Mouse (Mus musculus): Measurements from ENCODE around the gene Safb2.
A peak's percentile ranks its signal among the peaks of the same experiment; 100 is the strongest.
"Not testable (repeated sequence)": the region's sequence is repeated elsewhere in the genome, so short reads cannot be mapped to it uniquely, and the experiment has no call there.

The Safb2 gene

GRCm38 (mm10) chr17:56584257-56585130, at the start of gene Safb2, which contains the start of gene Safb:
Gene Safb2, minus strand, starts transcription at chr17:56584585.
Gene Safb, plus strand, starts transcription at chr17:56584825.
- peak; percentile 97 to 99 for DNase-seq

- no peak for DNase-seq
These were observed 49.6 kb upstream of the Safb2 start for GRCm38 (mm10) chr17:56634023-56634422.

DNA sequence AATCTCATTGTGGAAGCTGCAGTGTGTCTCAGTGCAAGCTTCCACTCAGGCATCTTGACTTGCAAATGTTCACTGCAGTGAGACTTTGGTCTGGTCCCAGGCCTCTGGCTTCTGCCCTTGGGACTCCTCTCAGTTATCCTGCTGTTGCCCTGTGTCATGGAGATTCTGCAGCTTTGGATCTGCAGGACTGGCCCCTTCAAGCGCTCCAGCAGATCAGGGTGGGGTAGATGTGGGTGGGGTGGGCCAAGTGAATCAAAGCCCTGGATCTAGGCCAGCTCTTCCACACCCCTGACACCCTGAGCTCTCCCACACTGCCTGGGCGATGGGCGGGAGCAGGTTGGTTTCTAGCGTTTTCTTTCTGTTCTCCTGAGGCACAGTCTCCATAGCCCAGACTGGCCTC, 47.4 kb upstream of the Safb2 start:
- no peak for DNase-seq

GRCm38 (mm10) chr17:56629800-56630781, 45.7 kb upstream of the Safb2 start:
- DNase-seq = not testable (repeated sequence)

GRCm38 (mm10) chr17:56627530-56628277, 43.3 kb upstream of the Safb2 start, which contains the start of gene Catsperd:
Gene Catsperd, plus strand, starts transcription at chr17:56628143.
- DNase-seq = peak; percentile 67 to 88

- DNase-seq = peak; percentile 99
These were observed 42.5 kb upstream of the Safb2 start, which contains the start of gene Lonp1 for GRCm38 (mm10) chr17:56626754-56627470. Gene Lonp1, minus strand, starts transcription at chr17:56626887.

DNA sequence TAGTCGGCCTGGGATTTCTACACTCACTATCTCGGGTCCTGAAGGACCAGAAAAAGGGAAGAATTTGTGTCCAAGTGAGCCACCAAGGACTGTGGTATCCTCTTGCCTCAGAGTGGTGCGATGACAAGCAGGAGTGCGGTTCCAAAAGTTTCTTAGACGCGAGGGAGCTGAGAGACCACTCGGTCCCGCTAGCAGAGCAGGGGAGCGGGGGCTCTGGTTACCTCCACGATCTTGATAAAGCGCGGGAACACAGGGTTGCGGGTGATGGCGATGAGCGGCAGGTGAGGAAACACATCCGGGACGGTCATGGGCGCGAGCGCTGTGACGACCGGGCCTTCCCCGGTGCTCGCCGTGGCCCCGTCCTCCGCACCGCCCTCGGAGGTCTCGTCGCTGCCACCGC, 41.9 kb upstream of the Safb2 start:
- no peak for DNase-seq

GRCm38 (mm10) chr17:56625495-56625894, 41.1 kb upstream of the Safb2 start:
- no peak for DNase-seq

DNA sequence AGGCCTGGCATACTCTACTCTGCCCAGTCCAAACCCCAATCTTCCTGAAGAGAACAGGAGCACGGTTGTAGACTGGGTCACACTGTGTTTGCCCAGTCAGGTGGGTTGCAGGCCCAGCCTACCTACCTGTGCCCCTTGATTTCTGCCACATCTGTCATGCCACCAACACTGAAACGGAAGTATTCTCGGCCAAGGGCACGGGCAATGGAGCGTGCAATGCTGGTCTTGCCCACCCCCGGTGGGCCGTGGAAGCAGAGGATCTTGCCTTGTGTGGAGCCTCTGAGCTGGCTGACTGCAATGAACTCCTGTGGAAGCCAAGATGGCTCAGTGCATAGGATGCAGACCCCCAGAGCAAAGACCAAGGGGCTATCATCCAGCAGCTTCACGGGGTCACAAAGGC, 33.2 kb upstream of the Safb2 start:
- DNase-seq = no peak

DNA sequence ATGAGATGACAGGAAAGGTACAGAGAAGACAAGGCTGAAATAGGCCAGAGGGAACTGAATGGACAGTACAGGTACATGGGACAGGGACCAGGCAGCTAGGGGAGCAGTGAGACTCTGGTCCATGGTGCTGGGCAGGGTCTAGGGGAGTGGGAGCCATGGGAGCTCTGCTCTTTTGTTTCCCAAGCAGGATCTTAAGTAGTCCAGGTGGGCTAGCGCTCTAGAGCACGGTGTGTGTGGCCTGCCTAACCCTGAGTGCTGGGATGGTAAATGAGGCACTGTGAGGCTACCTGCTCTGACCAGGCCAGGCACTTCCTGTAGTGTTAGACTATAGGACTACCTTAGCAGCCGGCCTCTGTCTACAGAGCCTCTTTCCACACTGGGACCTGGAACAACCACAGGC, 32.3 kb upstream of the Safb2 start:
- DNase-seq = no peak

GRCm38 (mm10) chr17:56615792-56616191, 31.4 kb upstream of the Safb2 start:
- DNase-seq = no peak

- no peak for DNase-seq
These were observed 30.9 kb upstream of the Safb2 start for GRCm38 (mm10) chr17:56615136-56615784.

- DNase-seq = peak in 1 of 2 experiments; percentile 61
These were observed 30.2 kb upstream of the Safb2 start for GRCm38 (mm10) chr17:56614391-56615135.

DNA sequence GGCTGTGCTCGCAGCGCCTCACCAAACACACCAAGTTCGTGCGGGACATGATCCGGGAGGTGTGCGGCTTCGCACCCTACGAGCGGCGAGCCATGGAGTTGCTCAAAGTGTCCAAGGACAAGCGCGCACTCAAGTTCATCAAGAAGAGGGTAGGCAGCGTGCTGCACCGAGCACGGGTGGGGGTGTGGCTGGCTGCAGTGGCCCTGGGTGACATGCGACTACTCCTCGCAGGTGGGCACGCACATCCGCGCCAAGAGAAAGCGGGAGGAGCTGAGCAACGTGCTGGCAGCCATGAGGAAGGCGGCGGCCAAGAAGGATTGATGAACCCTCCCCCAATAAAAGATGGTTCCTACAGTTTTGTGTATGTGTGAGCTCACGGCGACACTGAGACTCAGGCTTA, 29.5 kb upstream of the Safb2 start:
- DNase-seq = not testable (repeated sequence)

- DNase-seq = peak; percentile 97
These were observed 29.0 kb upstream of the Safb2 start, which contains the start of gene Rpl36 for GRCm38 (mm10) chr17:56613236-56613844. Gene Rpl36, plus strand, starts transcription at chr17:56613416.

GRCm38 (mm10) chr17:56612565-56612939, 28.2 kb upstream of the Safb2 start:
- DNase-seq = not testable (repeated sequence)

GRCm38 (mm10) chr17:56611861-56612564, 27.6 kb upstream of the Safb2 start:
- peak; percentile 56 to 71 for DNase-seq

GRCm38 (mm10) chr17:56611323-56611722, 26.9 kb upstream of the Safb2 start:
- no peak for DNase-seq

Measured in kidney, postnatal 25 days (tissue).